Mouse (Mus musculus) kidney, postnatal 0 days (tissue): Measurements from ENCODE around the gene Snrk. TPM values are rescaled to one million over a fixed set of nuclear protein-coding genes. Genes with fewer than 3 reads are reported as not detected.

Experiments used
- ATAC-seq: fragments of 200-750 bp; cut with Nextera tagmentation; replicated peaks from 2 replicates; pipeline ENCODE4 v1.8.0; 2017; ENCODE audit warnings: low read depth, moderate number of reproducible peaks, moderate TSS enrichment, moderate library complexity; ENCODE audit not compliant: low FRiP score
- DNase-seq: peaks from one replicate; pipeline ENCODE4 v3.0.0-alpha.2; 2016; ENCODE audit warnings: low spot score
- H3K27ac ChIP-seq: fragments of 300-500 bp; sonication (generic); 2 replicates; pipeline ENCODE4 v1.5.1; 2014; ENCODE audit warnings: mild to moderate bottlenecking
- H3K27me3 ChIP-seq: fragments of 300-500 bp; sonication (generic); 2 replicates; pipeline ENCODE4 v1.6.1; 2014; ENCODE audit warnings: low read length, mixed read lengths; ENCODE audit not compliant: insufficient read depth
- H3K36me3 ChIP-seq: fragments of 300-500 bp; sonication (generic); 2 replicates; pipeline ENCODE4 v1.6.1; 2014; ENCODE audit warnings: low read length, mixed read lengths; ENCODE audit not compliant: insufficient read depth
- H3K4me1 ChIP-seq: fragments of 300-500 bp; sonication (generic); replicated peaks from 2 replicates; pipeline ENCODE4 v1.6.1; 2014; ENCODE audit warnings: antibody characterized with exemption, low read length, mixed read lengths; ENCODE audit not compliant: insufficient read depth
- H3K4me2 ChIP-seq: fragments of 300-500 bp; sonication (generic); 2 replicates; pipeline ENCODE4 v1.6.1; 2014; ENCODE audit warnings: mild to moderate bottlenecking, low read length, moderate library complexity, mixed read lengths
- H3K4me3 ChIP-seq: fragments of 300-500 bp; sonication (generic); replicated peaks from 2 replicates; pipeline ENCODE4 v1.5.1; 2014; ENCODE audit warnings: low read depth, low read length
- H3K9ac ChIP-seq: fragments of 300-500 bp; sonication (generic); 2 replicates; pipeline ENCODE4 v1.6.1; 2014; ENCODE audit warnings: low read depth, low read length
- H3K9me3 ChIP-seq: fragments of 300-500 bp; sonication (generic); replicated peaks from 2 replicates; pipeline ENCODE4 v1.6.1; 2016; ENCODE audit warnings: low read length, inconsistent platforms, mixed read lengths
- CTCF ChIP-seq: IDR thresholded peaks from 2 replicates; pipeline ENCODE4 v1.5.1; 2016; ENCODE audit warnings: antibody characterized with exemption, low read depth, mild to moderate bottlenecking, moderate library complexity
- WGBS: fragments of 180-500 bp; shearing (Covaris S2); extraction: QIAGEN DNeasy Blood & Tissue Kit; methylation state at CpG from one replicate; pipeline ENCODE4 v1.1.7; 2014; 5-methylcytosine and 5-hydroxymethylcytosine counted together
- polyA plus RNA-seq: library from polyadenylated mRNA; unstranded; fragments of >200 nt; fragmentation: Nextera tagmentation; extraction: Ambion mirVana; gene quantifications from 2 replicates; pipeline ENCODE4 v1.2.1, GENCODE M21; 2015

Snrk gene
- polyA plus RNA-seq, 1 experiment from 2014 or later, result 51.3 TPM

DNA sequence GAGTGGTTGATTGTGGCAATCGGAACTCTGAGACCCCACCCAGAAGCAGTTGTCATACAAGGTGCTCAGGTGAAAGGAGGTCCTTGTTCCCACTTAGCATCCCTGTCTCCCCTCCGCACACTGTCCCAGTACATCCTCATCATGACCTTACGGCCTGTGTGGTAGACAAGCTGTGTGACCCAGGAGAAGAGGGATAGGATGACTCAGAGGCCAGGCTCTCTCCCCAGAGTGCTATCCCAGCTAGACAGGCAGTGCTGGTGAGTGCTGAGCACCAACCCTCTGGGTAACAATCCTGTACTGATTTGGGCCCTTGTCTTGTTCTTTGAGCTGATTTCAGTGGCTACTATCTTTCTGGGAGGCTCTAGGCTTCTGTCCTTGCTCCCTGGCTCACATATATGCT lies 81.6 kb downstream of the Snrk start:
- no peak for ATAC-seq
- WGBS, result 82% methylated on average over 3 of the region's 3 CpGs
- no peak overlapping the region for H3K9ac ChIP-seq
- no peak for DNase-seq
- no peak overlapping the region for H3K4me2 ChIP-seq
- no peaks in the 10 kb centered on the region for H3K36me3 ChIP-seq
- TF ChIP-seq CTCF, result no peak
- H3K9me3 ChIP-seq, result no peaks in the 10 kb centered on the region
- no peaks in the 10 kb centered on the region for H3K4me1 ChIP-seq
- no peak overlapping the region for H3K27ac ChIP-seq
- H3K27me3 ChIP-seq, result no peaks in the 10 kb centered on the region
- H3K4me3 ChIP-seq, result no peak overlapping the region

DNA sequence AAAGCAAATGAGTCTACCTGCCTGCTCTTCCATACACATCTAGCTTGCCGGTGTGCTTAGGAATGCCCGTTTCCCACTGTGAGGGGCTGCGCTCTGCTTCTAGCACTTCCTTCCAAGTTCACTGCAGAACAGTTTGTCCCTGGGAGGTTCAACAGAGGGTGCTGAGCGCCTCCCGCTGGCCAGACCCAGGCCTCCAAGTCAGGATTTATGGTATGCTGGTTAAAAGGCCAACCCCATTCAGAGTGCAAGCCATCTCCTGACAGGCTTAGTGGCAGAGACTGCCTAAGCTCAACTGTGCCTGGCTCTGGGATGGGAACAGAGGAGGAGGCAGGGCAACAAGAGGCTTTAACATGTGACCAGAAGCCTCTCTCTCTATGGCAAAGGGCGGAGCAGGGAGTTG lies 82.2 kb downstream of the Snrk start:
- no peak for ATAC-seq
- H3K9me3 ChIP-seq, result no peaks in the 10 kb centered on the region
- no peak overlapping the region for H3K4me2 ChIP-seq
- no peaks in the 10 kb centered on the region for H3K4me1 ChIP-seq
- no peak overlapping the region for H3K9ac ChIP-seq
- H3K4me3 ChIP-seq, result no peak overlapping the region
- peak; percentile 52 for DNase-seq
- peak; percentile 71 for TF ChIP-seq CTCF
- H3K36me3 ChIP-seq, result no peaks in the 10 kb centered on the region
- H3K27ac ChIP-seq, result no peak overlapping the region
- 35% methylated on average over 6 of the region's 6 CpGs for WGBS
- H3K27me3 ChIP-seq, result no peaks in the 10 kb centered on the region

DNA sequence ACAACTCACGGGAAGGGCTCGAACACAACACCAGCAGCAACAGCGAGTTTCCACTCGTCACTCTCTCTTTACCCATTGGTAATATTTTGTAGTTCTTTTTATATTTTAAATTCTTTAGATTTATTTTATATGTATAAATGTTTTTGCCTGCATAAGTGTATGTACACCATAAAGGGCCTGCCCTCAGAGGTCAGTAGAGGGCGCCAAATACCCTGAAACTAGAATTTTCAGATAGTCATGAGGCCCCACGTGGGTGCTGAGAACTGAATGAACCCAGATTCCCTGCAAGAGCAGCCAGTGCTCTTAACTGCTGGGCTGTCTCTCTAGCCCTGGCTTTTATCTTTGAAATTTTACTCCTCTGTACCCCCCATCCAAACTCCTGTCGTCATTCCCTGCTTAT lies 87.4 kb downstream of the Snrk start:
- Histone ChIP-seq H3K27me3 (no peaks in the 10 kb centered on the region), H3K9ac (no peak overlapping the region)

DNA sequence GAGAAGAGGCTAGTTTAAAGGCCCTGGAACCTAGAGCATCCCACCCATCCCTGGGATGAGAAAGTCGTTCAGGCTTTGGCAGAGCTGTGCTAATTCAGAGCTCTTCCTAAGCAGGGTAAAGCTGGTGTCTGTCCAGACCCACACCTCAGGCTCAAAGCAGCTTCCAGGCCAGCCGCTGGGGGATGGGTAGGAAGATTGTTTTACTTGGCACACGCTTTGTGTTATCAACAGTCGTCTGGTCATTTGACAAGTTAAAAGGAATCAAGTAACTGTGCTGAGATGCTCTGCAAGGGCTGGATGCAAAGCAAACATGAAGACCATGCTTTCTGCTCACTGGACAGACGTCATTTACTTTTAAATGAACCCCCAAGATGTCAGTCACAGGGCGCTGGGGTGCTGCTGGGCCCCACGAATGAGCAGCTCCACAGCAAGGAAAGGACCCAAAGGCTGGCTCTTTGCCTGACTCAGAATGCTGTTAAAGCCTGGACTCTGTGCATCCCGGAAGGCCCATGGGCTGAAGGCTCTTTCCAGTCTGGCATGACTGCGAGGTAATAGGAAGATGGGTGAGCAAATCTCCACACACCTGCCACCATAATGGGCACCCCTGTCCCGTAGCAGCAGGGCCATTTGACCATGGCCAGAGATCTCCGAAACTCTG lies 88.6 kb downstream of the Snrk start:
- peaks cover 4% of the 10 kb centered on the region; the same call in 1 of the 2 replicates for H3K4me1 ChIP-seq
- ATAC-seq, result no peak
- WGBS, result 39% methylated on average over 11 of the region's 11 CpGs
- TF ChIP-seq CTCF, result no peak
- H3K4me3 ChIP-seq, result no peak overlapping the region
- H3K27me3 ChIP-seq, result no peaks in the 10 kb centered on the region
- H3K9ac ChIP-seq, result no peak overlapping the region
- no peak overlapping the region for H3K27ac ChIP-seq
- no peaks in the 10 kb centered on the region for H3K36me3 ChIP-seq
- H3K9me3 ChIP-seq, result no peaks in the 10 kb centered on the region
- DNase-seq, result no peak
- no peak overlapping the region for H3K4me2 ChIP-seq

More for the DNA sequence above, 87.4 kb downstream of the Snrk start:
- 69% methylated on average over 7 of the region's 7 CpGs for WGBS
- no peak for ATAC-seq
- no peaks in the 10 kb centered on the region for H3K36me3 ChIP-seq
- no peaks in the 10 kb centered on the region for H3K9me3 ChIP-seq
- TF ChIP-seq CTCF, result peak; percentile 28; the same call in 1 of the 2 replicates
- no peak overlapping the region for H3K27ac ChIP-seq
- peaks cover 4% of the 10 kb centered on the region; the same call in 1 of the 2 replicates for H3K4me1 ChIP-seq
- DNase-seq, result peak; percentile 29
- H3K4me3 ChIP-seq, result no peak overlapping the region
- no peak overlapping the region for H3K4me2 ChIP-seq

DNA sequence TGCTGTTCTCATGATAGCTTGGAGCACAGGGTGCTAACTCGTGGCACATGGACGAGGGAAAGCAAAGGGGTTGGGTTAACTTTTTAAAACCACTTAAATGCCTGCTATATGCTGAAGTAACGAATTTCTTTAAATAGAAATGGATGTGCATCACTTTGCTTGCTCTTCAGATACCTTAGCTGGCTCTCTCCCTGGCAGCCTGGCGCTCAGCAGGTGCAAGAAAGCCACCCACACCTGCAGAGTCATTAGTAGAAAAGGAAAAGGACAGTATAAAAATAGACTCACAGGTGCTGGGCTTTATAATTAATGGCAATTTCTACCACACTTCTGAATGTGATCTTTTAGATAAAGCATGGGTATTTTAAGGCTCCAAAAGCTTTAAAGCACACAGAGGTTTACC lies 91.2 kb downstream of the Snrk start:
- no peak overlapping the region for H3K9ac ChIP-seq
- H3K27me3 ChIP-seq, result no peaks in the 10 kb centered on the region
- 89% methylated on average over 4 of the region's 4 CpGs for WGBS
- TF ChIP-seq CTCF, result no peak
- DNase-seq, result no peak
- H3K9me3 ChIP-seq, result no peaks in the 10 kb centered on the region
- no peak overlapping the region for H3K4me2 ChIP-seq
- peaks cover 4% of the 10 kb centered on the region; the same call in 1 of the 2 replicates for H3K4me1 ChIP-seq
- no peak overlapping the region for H3K27ac ChIP-seq
- no peak for ATAC-seq
- H3K36me3 ChIP-seq, result no peaks in the 10 kb centered on the region
- no peak overlapping the region for H3K4me3 ChIP-seq

DNA sequence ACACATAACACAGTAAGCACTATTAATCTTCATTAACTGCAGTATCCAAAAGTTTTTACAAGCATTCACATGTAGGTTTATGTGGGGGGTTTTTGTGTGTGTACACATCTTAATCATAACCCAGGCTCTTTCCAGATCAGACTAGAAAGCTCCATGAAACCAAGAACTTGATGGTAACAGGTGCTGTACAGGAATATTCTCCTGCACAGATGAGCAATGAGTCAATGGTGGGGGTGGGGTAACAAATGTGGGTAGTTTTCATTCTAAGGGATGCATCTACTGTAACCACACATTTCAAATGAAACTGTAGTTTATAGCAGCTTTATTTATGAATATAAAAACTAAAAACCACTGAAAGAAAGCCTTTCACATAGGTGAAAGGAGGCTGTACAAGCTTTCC lies 98.1 kb downstream of the Snrk start:
- no peaks in the 10 kb centered on the region for H3K27me3 ChIP-seq
- DNase-seq, result no peak
- ATAC-seq, result no peak
- no peak overlapping the region for H3K27ac ChIP-seq
- no peaks in the 10 kb centered on the region for H3K9me3 ChIP-seq
- no peaks in the 10 kb centered on the region for H3K4me1 ChIP-seq
- H3K4me3 ChIP-seq, result no peak overlapping the region
- H3K4me2 ChIP-seq, result no peak overlapping the region
- H3K36me3 ChIP-seq, result no peaks in the 10 kb centered on the region
- no peak for TF ChIP-seq CTCF
- no peak overlapping the region for H3K9ac ChIP-seq
